Mouse (Mus musculus) myocyte (in vitro differentiated cells): Measurements from ENCODE around the gene Fhit. TPM values are rescaled to one million over a fixed set of nuclear protein-coding genes. Genes with fewer than 3 reads are reported as not detected.

Source experiments
- H3K27me3 ChIP-seq: one replicate; pipeline ENCODE4 v1.6.1; 2011; ENCODE audit not compliant: control insufficient read depth, insufficient read depth, insufficient read length
- H3K36me3 ChIP-seq: one replicate; pipeline ENCODE4 v1.6.1; 2011; ENCODE audit not compliant: control insufficient read depth, insufficient read depth
- H3K4me2 ChIP-seq: one replicate; pipeline ENCODE4 v1.6.1; 2011; ENCODE audit warnings: low read depth, control low read depth
- H3K4me3 ChIP-seq: one replicate; pipeline ENCODE4 v1.5.1; 2011; ENCODE audit warnings: mild to moderate bottlenecking, control low read depth, moderate library complexity
- H3K79me2 ChIP-seq: one replicate; pipeline ENCODE4 v1.6.1; 2011; ENCODE audit not compliant: control insufficient read depth, insufficient read depth
- H3ac ChIP-seq: one replicate; pipeline ENCODE4 v1.6.1; 2011; ENCODE audit not compliant: control insufficient read depth, insufficient read length
- CEBPB ChIP-seq: IDR thresholded peaks from 2 replicates; pipeline ENCODE4 v1.6.1; 2011; ENCODE audit warnings: mild to moderate bottlenecking, moderate library complexity; ENCODE audit not compliant: poor library complexity, insufficient read depth, severe bottlenecking
- E2F4 ChIP-seq: IDR thresholded peaks from one replicate; pipeline ENCODE4 v1.6.1; 2011; ENCODE audit warnings: mild to moderate bottlenecking, control low read depth, moderate library complexity; ENCODE audit not compliant: insufficient read depth
- MAX ChIP-seq: IDR thresholded peaks from one replicate; pipeline ENCODE4 v1.6.1; 2011; ENCODE audit warnings: low read depth, mild to moderate bottlenecking, control low read depth
- MYOD1 ChIP-seq, 3 experiments: IDR thresholded peaks; one replicate each; pipeline ENCODE4 v1.6.1; 2011; ENCODE audit warnings: control low read depth in 2 of 3, low read depth in 2 of 3, mild to moderate bottlenecking in 2 of 3, moderate library complexity in 1 of 3; ENCODE audit not compliant: insufficient read length in 2 of 3, control insufficient read depth in 1 of 3
- MYOG ChIP-seq, 3 experiments: IDR thresholded peaks; one replicate each; pipeline ENCODE4 v1.6.1; 2011; ENCODE audit warnings: control low read depth in 2 of 3, low read depth in 2 of 3, mild to moderate bottlenecking in 2 of 3; ENCODE audit not compliant: insufficient read length in 2 of 3, control insufficient read depth in 1 of 3, insufficient read depth in 1 of 3
- POLR2A ChIP-seq: IDR thresholded peaks from one replicate; pipeline ENCODE4 v1.6.1; 2011; ENCODE audit warnings: low read depth, mild to moderate bottlenecking, control low read depth, moderate library complexity; ENCODE audit not compliant: insufficient read length
- POLR2AphosphoS2 ChIP-seq: IDR thresholded peaks from one replicate; pipeline ENCODE4 v1.6.1; 2011; ENCODE audit warnings: low read depth, control low read depth; ENCODE audit not compliant: insufficient read length
- REST ChIP-seq: IDR thresholded peaks from one replicate; pipeline ENCODE4 v1.6.1; 2011; ENCODE audit warnings: mild to moderate bottlenecking, control low read depth, moderate library complexity; ENCODE audit not compliant: insufficient read depth, insufficient read length
- SRF ChIP-seq: IDR thresholded peaks from one replicate; pipeline ENCODE4 v1.6.1; 2011; ENCODE audit warnings: low read depth; ENCODE audit not compliant: control insufficient read depth, insufficient read length
- TCF12 ChIP-seq: IDR thresholded peaks from one replicate; pipeline ENCODE4 v1.6.1; 2011; ENCODE audit warnings: mild to moderate bottlenecking, control low read depth; ENCODE audit not compliant: poor library complexity, insufficient read depth, severe bottlenecking
- TCF3 ChIP-seq: IDR thresholded peaks from one replicate; pipeline ENCODE4 v1.6.1; 2011; ENCODE audit warnings: low read depth, control low read depth; ENCODE audit not compliant: insufficient read length
- USF1 ChIP-seq: IDR thresholded peaks from one replicate; pipeline ENCODE4 v1.6.1; 2011; ENCODE audit warnings: low read depth, mild to moderate bottlenecking, control low read depth, moderate library complexity
- polyA plus RNA-seq: library from polyadenylated mRNA; unstranded; fragments of >200 nt; fragmentation: generic; extraction: Trizol; gene quantifications from one replicate; pipeline ENCODE4 v1.2.1, GENCODE M21; 2012; ENCODE audit warnings: missing spikeins

The Fhit gene
- polyA plus RNA-seq, 1 experiment, result not detected

GRCm38 (mm10) chr14:10129088-10129487 is 1032.7 kb downstream of the Fhit start:
- Histone ChIP-seq H3K27me3 (no peaks in the 10 kb centered on the region), H3K36me3 (no peaks in the 10 kb centered on the region), H3K4me2 (no peak overlapping the region), H3ac (no peak overlapping the region), H3K4me3 (no peak overlapping the region), H3K79me2 (no peaks in the 10 kb centered on the region)
- TF ChIP-seq SRF, result no peak
- no peak for TF ChIP-seq MAX
- TF ChIP-seq REST, result no peak

GRCm38 (mm10) chr14:10126536-10126935 is 1035.3 kb downstream of the Fhit start:
- TF ChIP-seq MYOD1 (IDR thresholded peaks at IDR 0.05; ENCODE audit: control insufficient read depth in 1 of 3, insufficient read length in 2 of 3, low read depth in 2 of 3) (no peak), POLR2A (no peak), USF1 (no peak), E2F4 (no peak), TCF12 (no peak), TCF3 (no peak), SRF (no peak)
- Histone ChIP-seq H3K4me3 (no peak overlapping the region), H3K79me2 (no peaks in the 10 kb centered on the region), H3K4me2 (no peak overlapping the region), H3ac (no peak overlapping the region), H3K36me3 (no peaks in the 10 kb centered on the region), H3K27me3 (no peaks in the 10 kb centered on the region)

- H3K4me2 ChIP-seq, result no peak overlapping the region
Observed at GRCm38 (mm10) chr14:10122176-10122575, 1039.7 kb downstream of the Fhit start.

DNA sequence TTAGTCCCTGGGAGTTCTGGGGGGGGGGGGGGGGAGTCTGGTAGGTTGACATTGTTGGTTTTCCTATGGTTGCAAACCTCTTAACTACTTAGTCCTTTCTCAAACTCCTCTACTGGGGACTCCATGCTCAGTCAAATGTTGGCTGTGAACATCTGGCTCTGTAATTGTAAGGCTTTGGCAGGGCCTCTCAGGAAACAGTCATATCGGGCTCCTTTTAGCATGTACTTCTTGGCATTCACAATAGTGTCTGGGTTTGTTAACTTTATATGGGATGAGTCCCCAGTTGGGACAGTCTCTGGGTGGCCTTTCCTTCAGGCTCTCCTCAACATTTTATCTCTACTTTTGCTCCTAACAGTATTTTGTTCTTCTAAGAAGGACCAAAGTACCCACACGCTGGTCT is 1065.6 kb downstream of the Fhit start:
- Histone ChIP-seq H3K27me3 (no peaks in the 10 kb centered on the region), H3K4me3 (no peak overlapping the region), H3K4me2 (no peak overlapping the region), H3K79me2 (no peaks in the 10 kb centered on the region), H3K36me3 (no peaks in the 10 kb centered on the region), H3ac (no peak overlapping the region)
- TF ChIP-seq MYOD1 (IDR thresholded peaks at IDR 0.05; ENCODE audit: control insufficient read depth in 1 of 3, insufficient read length in 2 of 3, low read depth in 2 of 3) (no peak), MYOG (IDR thresholded peaks at IDR 0.05; ENCODE audit: control insufficient read depth in 1 of 3, insufficient read depth in 1 of 3, insufficient read length in 2 of 3, low read depth in 2 of 3) (no peak)

More at GRCm38 (mm10) chr14:10122176-10122575, 1039.7 kb downstream of the Fhit start:
- TF ChIP-seq REST (no peak), POLR2AphosphoS2 (no peak), USF1 (no peak), MAX (no peak), TCF3 (no peak), MYOG (IDR thresholded peaks at IDR 0.05; ENCODE audit: control insufficient read depth in 1 of 3, insufficient read depth in 1 of 3, insufficient read length in 2 of 3, low read depth in 2 of 3) (no peak), E2F4 (no peak), SRF (no peak), MYOD1 (IDR thresholded peaks at IDR 0.05; ENCODE audit: control insufficient read depth in 1 of 3, insufficient read length in 2 of 3, low read depth in 2 of 3) (no peak), POLR2A (no peak), CEBPB (no peak), TCF12 (no peak)
- Histone ChIP-seq H3K4me3 (no peak overlapping the region), H3K79me2 (no peaks in the 10 kb centered on the region), H3K27me3 (no peaks in the 10 kb centered on the region), H3K36me3 (no peaks in the 10 kb centered on the region), H3ac (no peak overlapping the region)

DNA sequence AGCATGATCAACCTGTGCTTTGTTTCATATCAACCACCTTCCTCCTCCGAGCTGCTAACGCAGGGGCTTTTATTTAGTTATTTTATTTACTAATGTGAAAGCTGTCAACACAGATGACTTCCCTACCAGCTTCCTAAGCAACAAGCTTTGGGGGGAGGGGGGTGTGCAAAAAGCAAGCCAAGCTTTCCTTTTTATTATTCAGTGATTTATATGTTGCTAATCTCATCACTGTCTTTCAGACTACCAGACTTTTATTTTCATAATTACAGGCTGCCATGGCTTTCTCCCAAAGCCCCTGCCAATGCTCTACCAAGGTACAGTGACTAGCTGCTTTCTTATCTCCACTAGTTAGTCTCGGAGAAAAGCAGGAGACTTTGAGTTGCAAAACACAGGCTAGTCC is 1082.8 kb downstream of the Fhit start:
- TF ChIP-seq TCF3 (no peak), USF1 (no peak), POLR2A (no peak), TCF12 (no peak), E2F4 (no peak), MYOD1 (IDR thresholded peaks at IDR 0.05; ENCODE audit: control insufficient read depth in 1 of 3, insufficient read length in 2 of 3, low read depth in 2 of 3) (no peak), CEBPB (no peak), REST (no peak), POLR2AphosphoS2 (no peak), MYOG (IDR thresholded peaks at IDR 0.05; ENCODE audit: control insufficient read depth in 1 of 3, insufficient read depth in 1 of 3, insufficient read length in 2 of 3, low read depth in 2 of 3) (no peak), SRF (no peak)
- Histone ChIP-seq H3K4me3 (no peak overlapping the region), H3K27me3 (no peaks in the 10 kb centered on the region), H3K79me2 (no peaks in the 10 kb centered on the region), H3K36me3 (no peaks in the 10 kb centered on the region), H3K4me2 (no peak overlapping the region), H3ac (no peak overlapping the region)

- Histone ChIP-seq H3K4me3 (no peak overlapping the region), H3K36me3 (no peaks in the 10 kb centered on the region), H3K27me3 (no peaks in the 10 kb centered on the region), H3K4me2 (no peak overlapping the region), H3ac (no peak overlapping the region), H3K79me2 (no peaks in the 10 kb centered on the region)
- no peak for TF ChIP-seq POLR2A
Observed at GRCm38 (mm10) chr14:10049947-10050346, 1111.9 kb downstream of the Fhit start.
